Mouse (Mus musculus) heart, adult 11 months (tissue): ENCODE data around the gene Zfand3.

ENCODE experiments used
- DNase-seq: peaks from one replicate; pipeline ENCODE4 v3.0.0; 2022

Gene Zfand3

GRCm38 (mm10) chr17:30158419-30159108, 154.0 kb downstream of the Zfand3 start:
- DNase-seq, result peak; percentile 46

- peak; percentile 51 for DNase-seq
Measured at GRCm38 (mm10) chr17:30159341-30159740, 154.8 kb downstream of the Zfand3 start.

- DNase-seq, result peak; percentile 50
Measured at GRCm38 (mm10) chr17:30160823-30161432, 156.4 kb downstream of the Zfand3 start.

GRCm38 (mm10) chr17:30162983-30163382, 158.4 kb downstream of the Zfand3 start:
- DNase-seq, result peak; percentile 55

GRCm38 (mm10) chr17:30163793-30164192, 159.3 kb downstream of the Zfand3 start:
- peak; percentile 82 for DNase-seq

GRCm38 (mm10) chr17:30164818-30165217, 160.3 kb downstream of the Zfand3 start:
- DNase-seq, result peak; percentile 94

GRCm38 (mm10) chr17:30177435-30177834, 172.9 kb downstream of the Zfand3 start:
- peak; percentile 94 for DNase-seq

GRCm38 (mm10) chr17:30178402-30178801, 173.9 kb downstream of the Zfand3 start:
- peak; percentile 86 for DNase-seq

GRCm38 (mm10) chr17:30180197-30180596, 175.7 kb downstream of the Zfand3 start:
- DNase-seq, result peak; percentile 85

- DNase-seq, result no peak
Measured at GRCm38 (mm10) chr17:30181554-30181953, 177.0 kb downstream of the Zfand3 start.

GRCm38 (mm10) chr17:30182063-30182462, 177.5 kb downstream of the Zfand3 start:
- DNase-seq, result peak; percentile 72

- DNase-seq, result peak; percentile 82
Measured at GRCm38 (mm10) chr17:30183561-30183960, 179.0 kb downstream of the Zfand3 start.

- peak; percentile 82 for DNase-seq
Measured at GRCm38 (mm10) chr17:30187154-30187553, 182.6 kb downstream of the Zfand3 start.

- no peak for DNase-seq
Measured at GRCm38 (mm10) chr17:30187581-30187980, 183.0 kb downstream of the Zfand3 start.

GRCm38 (mm10) chr17:30188031-30188981, 183.8 kb downstream of the Zfand3 start:
- DNase-seq, result peak; percentile 91

GRCm38 (mm10) chr17:30191097-30191640, 186.6 kb downstream of the Zfand3 start:
- peak; percentile 82 for DNase-seq

- DNase-seq, result peak; percentile 82
Measured at GRCm38 (mm10) chr17:30192416-30193005, 188.0 kb downstream of the Zfand3 start.

- peak; percentile 78 for DNase-seq
Measured at GRCm38 (mm10) chr17:30193615-30194014, 189.1 kb downstream of the Zfand3 start.

GRCm38 (mm10) chr17:30194091-30194490, 189.6 kb downstream of the Zfand3 start:
- peak; percentile 74 for DNase-seq

- DNase-seq, result peak; percentile 89
Measured at GRCm38 (mm10) chr17:30194629-30195445, 190.3 kb downstream of the Zfand3 start.

- peak; percentile 84 for DNase-seq
Measured at GRCm38 (mm10) chr17:30195591-30196183, 191.2 kb downstream of the Zfand3 start.
